Mouse (Mus musculus) midbrain, postnatal 0 days (tissue): Measurements from ENCODE around the gene Plcb3. TPM values are rescaled to one million over a fixed set of nuclear protein-coding genes. Genes with fewer than 3 reads are reported as not detected.
"Not testable (repeated sequence)": the region's sequence is repeated elsewhere in the genome, so short reads cannot be mapped to it uniquely, and the experiment has no call there.

Experiments
- ATAC-seq: fragments of 200-750 bp; cut with Nextera tagmentation; 2 replicates; pipeline ENCODE4 v1.8.0; 2017; ENCODE audit warnings: moderate number of reproducible peaks, mild to moderate bottlenecking, moderate TSS enrichment, moderate library complexity; ENCODE audit not compliant: low FRiP score
- DNase-seq: peaks from one replicate; pipeline ENCODE4 v3.0.0-alpha.2; 2015; ENCODE audit warnings: low spot score
- H3K27ac ChIP-seq: fragments of 300-500 bp; sonication (generic); 2 replicates; pipeline ENCODE4 v1.5.1; 2014; ENCODE audit warnings: low read depth, mild to moderate bottlenecking, low read length, mixed read lengths
- H3K27me3 ChIP-seq: fragments of 300-500 bp; sonication (generic); 2 replicates; pipeline ENCODE4 v1.6.1; 2014; ENCODE audit warnings: low read length, control low read depth, mixed read lengths; ENCODE audit not compliant: insufficient read depth
- H3K36me3 ChIP-seq: fragments of 300-500 bp; sonication (generic); 2 replicates; pipeline ENCODE4 v1.6.1; 2014; ENCODE audit warnings: low read length, control low read depth, mixed read lengths; ENCODE audit not compliant: insufficient read depth
- H3K4me1 ChIP-seq: fragments of 300-500 bp; sonication (generic); 2 replicates; pipeline ENCODE4 v1.6.1; 2014; ENCODE audit warnings: mild to moderate bottlenecking, control low read depth, antibody characterized with exemption, low read length, mixed read lengths; ENCODE audit not compliant: insufficient read depth
- H3K4me2 ChIP-seq: fragments of 300-500 bp; sonication (generic); 2 replicates; pipeline ENCODE4 v1.6.1; 2014; ENCODE audit warnings: low read depth, mild to moderate bottlenecking, low read length, mixed read lengths; ENCODE audit not compliant: poor library complexity, severe bottlenecking
- H3K4me3 ChIP-seq: fragments of 300-500 bp; sonication (generic); 2 replicates; pipeline ENCODE4 v1.5.1; 2014; ENCODE audit warnings: low read depth, mild to moderate bottlenecking, low read length, moderate library complexity
- H3K9ac ChIP-seq: fragments of 300-500 bp; sonication (generic); replicated peaks from 2 replicates; pipeline ENCODE4 v1.6.1; 2014; ENCODE audit warnings: mild to moderate bottlenecking, low read length, moderate library complexity, mixed read lengths; ENCODE audit not compliant: poor library complexity, severe bottlenecking
- H3K9me3 ChIP-seq: fragments of 300-500 bp; sonication (generic); 2 replicates; pipeline ENCODE4 v1.6.1; 2016; ENCODE audit warnings: low read length, control low read depth
- CTCF ChIP-seq: IDR thresholded peaks from 2 replicates; pipeline ENCODE4 v1.5.1; 2016; ENCODE audit warnings: antibody characterized with exemption, mild to moderate bottlenecking
- WGBS: fragments of 180-500 bp; shearing (Covaris S2); extraction: QIAGEN DNeasy Blood & Tissue Kit; methylation state at CpG from one replicate; pipeline ENCODE4 v1.1.7; 2014; 5-methylcytosine and 5-hydroxymethylcytosine counted together
- polyA plus RNA-seq: library from polyadenylated mRNA; unstranded; fragments of >200 nt; fragmentation: Nextera tagmentation; extraction: Ambion mirVana; gene quantifications from 2 replicates; pipeline ENCODE4 v1.2.1, GENCODE M21; 2015
- total RNA-seq: library from RNA; depleted of rRNA; stranded (reverse); fragments of >200 nt; gene quantifications from 2 replicates; pipeline ENCODE4 v1.2.3, GENCODE M21; 2014

Plcb3 gene
- total and polyA plus RNA-seq, 2 experiments from 2014 or later, result 9.8 to 16.6 TPM

- ATAC-seq (peak; percentile 4; the same call in 1 of the 2 replicates), DNase-seq (no peak)
- H3K4me1 ChIP-seq, result peaks cover 21% of the 10 kb centered on the region; the same call in 1 of the 2 replicates
- H3K9me3 ChIP-seq, result no peaks in the 10 kb centered on the region
- H3K36me3 ChIP-seq, result no peaks in the 10 kb centered on the region
- WGBS, result 63% methylated on average over 14 of the region's 14 CpGs
- H3K27ac ChIP-seq, result peak overlapping the region; percentile 12; the same call in 1 of the 2 replicates
- H3K27me3 ChIP-seq, result no peaks in the 10 kb centered on the region
- TF ChIP-seq CTCF, result no peak; the same call in 1 of the 2 replicates
- H3K4me2 ChIP-seq, result peak overlapping the region; percentile 92
- peak overlapping the region; percentile 37; the same call in 1 of the 2 replicates for H3K9ac ChIP-seq
- peak overlapping the region; percentile 44 for H3K4me3 ChIP-seq
Measured at GRCm38 (mm10) chr19:6993011-6993770, 16.9 kb upstream of the Plcb3 start.

GRCm38 (mm10) chr19:6992011-6992858, 16.0 kb upstream of the Plcb3 start, which contains the start of gene Dnajc4:
Gene Dnajc4 (minus strand): TSS chr19:6992572.
- H3K36me3 ChIP-seq, result no peaks in the 10 kb centered on the region
- peak; percentile 98 for DNase-seq
- H3K4me3 ChIP-seq, result peak within 1 kb of the TSS; percentile 44
- H3K9me3 ChIP-seq, result no peaks in the 10 kb centered on the region
- 2% methylated on average over 37 of the region's 37 CpGs for WGBS
- ATAC-seq, result peak; percentile 93
- no peaks in the 10 kb centered on the region for H3K27me3 ChIP-seq
- peak; percentile 44; the same call in 1 of the 2 replicates for TF ChIP-seq CTCF
- H3K9ac ChIP-seq, result peak within 1 kb of the TSS; percentile 66
- peaks cover 25% of the 10 kb centered on the region for H3K4me1 ChIP-seq
- peak within 1 kb of the TSS; percentile 51 for H3K27ac ChIP-seq
- H3K4me2 ChIP-seq, result peak within 1 kb of the TSS; percentile 92

GRCm38 (mm10) chr19:6991166-6991565, 14.9 kb upstream of the Plcb3 start:
- peaks cover 24% of the 10 kb centered on the region for H3K4me1 ChIP-seq
- H3K9me3 ChIP-seq, H3K27ac ChIP-seq, H3K9ac ChIP-seq, H3K4me2 ChIP-seq, H3K27me3 ChIP-seq, ATAC-seq, H3K36me3 ChIP-seq, DNase-seq, H3K4me3 ChIP-seq: not testable (repeated sequence)
- WGBS, result 95% methylated on average over 6 of the region's 6 CpGs

GRCm38 (mm10) chr19:6990712-6991111, 14.4 kb upstream of the Plcb3 start:
- Histone ChIP-seq H3K27ac (no peak overlapping the region), H3K36me3 (no peaks in the 10 kb centered on the region), H3K27me3 (no peaks in the 10 kb centered on the region), H3K4me1 (peaks cover 26% of the 10 kb centered on the region), H3K9ac (no peak overlapping the region), H3K4me3 (no peak overlapping the region), H3K4me2 (no peak overlapping the region), H3K9me3 (no peaks in the 10 kb centered on the region)
- 88% methylated on average over 6 of the region's 6 CpGs for WGBS
- ATAC-seq (no peak), DNase-seq (no peak)
- no peak for TF ChIP-seq CTCF

GRCm38 (mm10) chr19:6989251-6989650, 13.0 kb upstream of the Plcb3 start:
- Histone ChIP-seq H3K4me2 (no peak overlapping the region), H3K27ac (no peak overlapping the region), H3K36me3 (0 out of 2 replicates have a peak, but pooled peaks cover 9% of the 10 kb centered on the region), H3K4me3 (no peak overlapping the region), H3K4me1 (peaks cover 15% of the 10 kb centered on the region), H3K9ac (no peak overlapping the region), H3K9me3 (no peaks in the 10 kb centered on the region), H3K27me3 (no peaks in the 10 kb centered on the region)
- WGBS, result 87% methylated on average over 8 of the region's 8 CpGs
- TF ChIP-seq CTCF, result no peak
- no peak for DNase-seq
- ATAC-seq, result no peak
